Mouse (Mus musculus): ENCODE data around the gene Gm3139. TPM values are rescaled to one million over a fixed set of nuclear protein-coding genes. Genes with fewer than 3 reads are reported as not detected.
"Not testable (repeated sequence)": the region's sequence is repeated elsewhere in the genome, so short reads cannot be mapped to it uniquely, and the experiment has no call there.

The Gm3139 gene
- polyA plus RNA-seq (2012; rRNA removed), result not detected in 2 replicates

DNA sequence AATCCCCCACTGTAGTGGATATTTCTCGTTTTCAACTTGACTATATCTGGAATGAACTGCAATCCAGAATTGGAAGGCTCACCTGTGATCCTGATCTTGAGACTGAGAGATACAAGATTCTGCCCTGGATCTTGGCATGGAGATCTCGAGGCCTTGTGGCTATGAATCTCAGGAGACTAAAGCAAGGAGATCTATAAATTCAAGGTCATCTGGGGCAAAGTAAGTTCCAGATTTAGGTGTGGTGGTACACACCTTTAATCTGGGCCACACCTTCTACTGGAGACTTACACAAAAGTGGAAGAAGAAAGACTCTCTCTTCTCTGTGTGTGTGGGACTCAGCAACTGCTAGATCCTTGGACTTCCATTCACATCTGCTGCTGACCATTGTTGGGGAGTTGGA is at the start of gene Gm3139:
TSS of gene Gm3139 (plus strand) at position 301 of the 400 bp plus-strand sequence.
- not testable (repeated sequence) for DNase-seq (ENCODE audit: low read depth)

Other genes with a start within 250 kb of the Gm3139 start
- gene A430089I19Rik, start 219.5 kb upstream of the Gm3139 start, polyA plus RNA-seq (2012; rRNA removed), result not detected in 2 replicates
- not detected in 2 replicates for gene Gm6502, start 211.9 kb upstream of the Gm3139 start, polyA plus RNA-seq (2012; rRNA removed)
- not detected in 2 replicates for gene AA792892, start 186.5 kb upstream of the Gm3139 start, polyA plus RNA-seq (2012; rRNA removed)
- gene Gm7682, start 80.5 kb upstream of the Gm3139 start, polyA plus RNA-seq (2012; rRNA removed), result not detected in 2 replicates
- gene Gm3147, start 90.1 kb downstream of the Gm3139 start, polyA plus RNA-seq (2012; rRNA removed), result not detected in 2 replicates
- not detected in 2 replicates for gene Gm6509, start 97.7 kb downstream of the Gm3139 start, polyA plus RNA-seq (2012; rRNA removed)
- gene Gm6205, start 122.1 kb downstream of the Gm3139 start, polyA plus RNA-seq (2012; rRNA removed), result not detected in 2 replicates